Mouse (Mus musculus): ENCODE measurements at regions not wholly inside any gene's neighbourhood (a gene's known extent, or its start where the extent isn't known, plus 50 kb on each side); places are given as distances from the start of the nearest gene placed in this dataset.

DNA sequence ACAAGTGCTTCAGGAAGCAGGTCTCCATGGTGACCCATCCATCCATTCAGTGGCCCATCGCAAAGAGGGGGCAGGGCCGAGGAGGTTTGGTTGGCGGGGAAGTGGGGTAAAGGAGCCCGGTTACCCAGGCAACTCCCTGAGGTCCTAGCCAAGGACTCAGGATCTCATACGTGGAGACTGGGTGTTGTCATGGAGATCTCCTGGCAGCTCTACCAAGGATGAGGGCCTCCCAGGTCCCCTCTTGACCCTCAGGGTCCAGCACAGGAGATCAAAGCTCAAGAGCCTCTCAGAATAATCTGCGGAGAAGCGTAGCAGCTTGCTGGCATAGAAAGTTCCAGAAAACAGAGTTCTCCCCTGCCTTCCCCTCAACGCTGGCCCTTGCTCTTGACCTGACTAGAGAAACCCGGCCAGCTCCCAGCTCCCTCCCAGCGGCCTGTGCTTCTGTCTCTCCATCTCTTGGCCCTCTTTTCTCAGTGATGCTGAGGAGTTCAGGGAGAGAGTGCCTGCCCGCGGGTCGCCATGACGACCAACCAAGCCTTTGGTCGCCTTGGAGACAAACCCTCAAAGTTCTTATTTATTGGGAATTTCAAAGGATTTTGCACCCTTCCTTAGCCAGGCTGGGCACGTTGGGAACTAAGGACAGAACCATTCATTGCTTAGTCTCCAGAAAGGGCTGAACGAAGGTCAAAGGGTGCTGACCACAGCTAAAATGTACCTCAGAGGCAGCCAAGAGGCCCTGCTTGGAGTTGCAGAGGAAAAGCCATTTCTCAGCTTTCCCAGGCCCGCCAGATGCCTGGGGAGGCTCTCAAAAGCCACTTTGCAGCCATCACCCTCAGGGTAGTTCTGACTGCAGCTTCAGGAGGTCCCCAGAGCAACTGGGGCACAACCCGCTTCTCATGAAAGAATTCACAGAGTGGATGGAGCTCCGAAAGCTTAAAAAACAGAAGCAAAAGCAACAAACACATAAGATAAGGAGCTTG is 60.0 kb downstream of the Ubiad1 start:
- no peak for DNase-seq (ENCODE audit: low read depth, low spot score)

DNA sequence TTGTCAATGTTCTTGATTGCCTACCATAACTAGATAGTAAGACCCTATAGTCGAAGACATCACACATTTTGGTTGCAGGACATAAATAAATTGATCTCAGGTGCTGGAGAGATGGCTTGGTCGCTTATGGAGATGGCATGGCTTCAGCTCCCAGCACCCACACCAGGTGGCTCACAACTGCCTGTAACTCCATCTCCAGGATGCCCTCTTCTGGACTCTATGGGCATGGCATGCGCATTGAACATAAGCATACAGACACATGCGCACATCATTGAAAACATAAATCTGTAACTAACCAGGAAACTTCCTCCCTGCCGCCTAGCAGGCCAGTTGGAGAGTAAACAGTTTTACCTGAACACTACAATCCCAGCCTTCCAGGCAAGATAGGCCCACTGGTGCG is 64.0 kb downstream of the Ubiad1 start:
- DNase-seq (ENCODE audit: low read depth, low spot score), result no peak

DNA sequence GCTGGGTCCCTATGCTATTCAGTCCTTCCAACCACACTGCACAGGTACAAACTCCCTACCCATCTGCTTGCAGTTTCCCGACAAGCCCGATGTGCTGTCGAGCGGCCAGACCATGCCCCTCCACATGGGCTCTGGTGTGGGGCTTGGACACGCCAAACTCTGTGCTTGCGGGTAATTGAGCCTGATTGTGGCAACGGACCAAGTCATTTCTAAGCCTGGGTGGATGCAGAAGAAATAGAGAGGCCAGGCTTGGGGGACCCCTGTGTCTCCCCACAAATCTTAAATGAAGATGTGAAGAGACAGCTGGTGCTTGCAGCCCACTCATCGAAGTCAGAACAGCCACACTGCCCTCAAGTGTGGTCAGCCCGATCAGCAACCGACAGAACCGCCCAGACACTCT is 66.1 kb downstream of the Ubiad1 start:
- no peak for DNase-seq (ENCODE audit: low read depth, low spot score)

DNA sequence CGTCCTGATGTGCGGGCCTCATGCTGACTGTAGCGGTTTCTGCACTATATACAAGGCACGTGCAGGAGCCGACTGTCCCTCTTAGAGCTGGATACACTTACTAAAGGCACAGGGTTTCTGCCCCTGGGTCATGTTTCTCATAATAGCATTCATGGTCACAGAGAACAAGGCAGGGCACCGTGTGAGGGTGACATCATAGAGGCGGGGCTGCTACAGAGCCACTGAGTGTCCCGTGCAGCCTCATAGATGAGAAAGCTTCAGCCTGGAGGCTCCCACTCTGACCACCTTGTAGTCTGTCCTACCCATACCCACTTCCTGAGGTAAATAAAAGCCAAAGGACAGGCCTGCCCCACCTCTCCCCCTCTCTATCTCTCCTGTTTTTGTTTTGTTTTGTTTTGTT is 67.2 kb downstream of the Ubiad1 start:
- no peak for DNase-seq (ENCODE audit: low read depth, low spot score)

DNA sequence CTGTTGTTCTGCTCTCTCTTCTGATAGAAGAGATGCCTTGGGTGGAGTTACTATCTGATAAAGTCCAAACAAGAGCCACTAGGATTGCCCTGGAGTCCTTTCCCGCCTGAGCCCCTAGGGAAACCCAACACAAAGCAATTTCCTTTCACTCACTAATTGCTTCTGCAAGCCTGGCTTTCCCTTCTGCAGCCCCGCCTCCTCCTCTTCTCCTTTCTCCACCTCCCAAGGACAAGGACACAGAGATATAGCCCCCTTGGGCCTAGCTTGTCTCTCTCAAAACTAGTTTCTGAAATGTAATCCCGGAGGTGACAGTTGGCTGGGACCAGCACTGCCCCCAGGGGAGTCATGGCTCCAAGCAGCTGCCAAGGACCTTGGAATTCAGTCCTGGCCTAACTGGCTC is 68.1 kb downstream of the Ubiad1 start:
- no peak for DNase-seq (ENCODE audit: low read depth, low spot score)

DNA sequence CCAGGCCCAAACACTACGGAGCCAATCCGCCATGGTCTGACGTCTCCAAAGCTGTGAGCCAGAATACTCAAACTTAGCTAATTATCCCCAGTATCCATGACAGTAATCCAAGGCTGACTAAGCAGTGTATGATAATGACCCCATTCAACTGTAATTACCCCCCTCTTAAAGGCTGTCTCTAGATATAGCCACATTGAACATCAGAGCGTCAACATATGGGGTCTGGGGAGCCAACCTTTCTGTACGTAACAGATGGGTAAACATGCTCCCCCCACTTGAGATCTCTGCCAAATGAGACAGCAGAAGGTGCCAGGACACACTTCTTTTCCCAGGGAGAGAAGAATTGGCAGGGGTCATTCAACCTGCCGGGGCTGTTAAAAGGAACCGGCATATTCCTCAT is 73.1 kb downstream of the Ubiad1 start:
- DNase-seq (ENCODE audit: low read depth, low spot score), result no peak

DNA sequence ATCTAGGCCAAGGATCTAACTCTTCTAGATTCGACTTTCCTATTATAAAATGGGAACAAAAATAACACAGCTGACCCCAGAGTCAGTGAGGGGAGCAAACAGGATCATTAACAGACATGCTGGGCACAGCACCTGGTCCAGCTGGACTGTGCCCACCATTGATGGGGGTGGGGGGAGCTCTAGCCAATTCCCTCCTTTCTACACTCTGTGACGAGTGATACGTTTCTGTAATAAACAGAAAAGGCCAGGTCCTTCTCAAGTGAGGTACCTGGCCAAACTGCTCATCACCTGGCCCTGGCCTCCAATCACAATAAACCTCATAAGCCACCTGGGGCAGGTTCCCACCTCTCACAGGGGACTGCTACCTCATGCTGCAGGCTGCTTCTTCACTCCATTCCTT is 76.9 kb downstream of the Ubiad1 start:
- no peak for DNase-seq (ENCODE audit: low read depth, low spot score)

DNA sequence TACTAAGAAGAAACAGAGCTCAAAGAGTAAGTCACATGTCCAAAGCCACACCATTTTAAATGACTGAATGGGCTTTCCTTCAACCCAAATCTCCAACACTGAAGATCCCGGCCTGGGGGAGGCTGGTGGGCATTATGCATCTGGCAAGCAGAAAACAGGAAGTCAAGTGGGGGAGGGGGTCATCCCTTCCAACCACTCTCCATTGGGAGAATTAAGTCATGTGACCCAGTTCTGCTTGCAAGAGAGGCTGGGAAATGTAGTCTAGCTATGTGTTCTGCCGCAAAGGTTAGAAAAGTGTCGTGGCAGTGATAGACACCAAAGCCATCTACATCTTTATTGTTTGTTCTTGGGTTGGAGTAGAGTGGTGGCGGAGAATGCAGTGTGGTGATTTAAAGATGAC is 78.0 kb upstream of the Disp3 start:
- DNase-seq (ENCODE audit: low read depth, low spot score), result no peak

DNA sequence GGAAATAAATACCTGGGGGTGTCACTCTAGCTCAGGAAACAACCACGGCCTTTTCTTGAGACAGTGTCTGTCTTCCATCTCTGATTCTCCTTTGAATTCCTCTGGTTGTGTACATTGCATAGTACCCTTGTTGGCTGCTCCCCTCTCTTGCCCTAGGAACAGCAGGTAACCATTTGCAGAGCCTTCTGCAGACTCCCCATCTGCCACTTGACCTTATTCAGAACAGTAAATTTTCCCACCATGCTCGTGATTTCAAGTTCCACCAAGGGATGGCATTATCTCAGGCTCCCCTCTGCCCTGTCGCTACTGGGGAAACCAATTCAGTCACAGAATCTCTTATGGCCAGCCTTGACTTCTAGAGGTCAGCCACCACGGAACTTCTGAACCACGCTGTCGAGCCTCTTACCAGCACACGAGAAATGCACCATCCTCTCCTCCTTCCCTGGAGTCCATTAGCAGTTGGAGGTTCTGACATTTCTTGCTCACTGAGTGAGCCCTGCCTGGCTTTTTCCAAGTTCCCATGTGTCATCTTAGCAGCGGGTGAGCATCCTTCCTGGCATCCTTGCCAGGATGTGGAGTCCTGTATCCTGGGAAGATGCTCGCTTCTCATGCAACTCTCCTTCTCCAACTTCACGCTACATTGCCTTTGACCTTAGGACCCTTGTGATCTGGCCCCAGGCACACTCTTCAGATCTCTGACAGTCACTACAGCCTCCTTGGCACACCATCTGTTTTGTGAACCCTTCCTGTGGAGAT is 75.8 kb upstream of the Disp3 start:
- no peak for DNase-seq (ENCODE audit: low read depth, low spot score)

DNA sequence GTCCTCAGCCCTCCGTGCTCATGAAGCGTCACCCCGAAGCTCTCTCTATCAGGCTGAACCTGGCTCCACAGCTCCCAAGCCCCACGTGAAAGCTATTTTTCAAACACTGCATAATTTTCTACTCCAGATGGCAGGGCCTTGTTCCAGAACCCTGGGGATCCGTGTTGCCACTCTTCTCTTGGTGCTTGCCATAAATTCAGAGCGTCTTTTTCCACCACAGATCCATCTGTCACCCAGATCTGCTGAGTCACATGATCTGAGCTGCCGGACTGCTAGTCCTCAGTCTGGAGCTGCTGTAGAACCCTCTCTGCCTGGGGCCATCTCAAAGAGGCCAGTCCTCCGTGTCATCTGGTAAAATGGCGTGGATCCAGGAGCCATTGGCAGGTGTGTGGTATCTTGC is 73.2 kb upstream of the Disp3 start:
- DNase-seq (ENCODE audit: low read depth, low spot score), result peak; percentile 16

DNA sequence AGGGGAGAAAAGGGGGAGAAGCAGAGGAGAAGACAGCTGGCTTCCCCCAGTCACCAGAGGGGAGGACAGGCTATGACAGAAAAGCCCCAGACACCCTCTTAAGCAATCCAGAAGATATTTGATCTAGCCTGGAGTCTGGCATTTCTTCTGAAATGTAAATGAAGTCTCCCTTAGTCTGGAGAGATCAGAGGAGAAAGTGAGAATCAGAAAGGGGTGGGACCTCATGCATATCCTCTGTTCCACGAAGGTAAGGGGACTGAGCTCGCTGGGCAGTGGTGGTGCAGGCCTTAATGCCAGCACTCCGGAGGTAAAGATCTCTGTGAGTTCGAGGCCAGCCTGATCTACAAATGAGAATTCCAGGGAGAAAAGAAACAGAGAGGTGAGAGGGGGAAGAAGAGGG is 70.6 kb upstream of the Disp3 start:
- DNase-seq (ENCODE audit: low read depth, low spot score), result no peak

DNA sequence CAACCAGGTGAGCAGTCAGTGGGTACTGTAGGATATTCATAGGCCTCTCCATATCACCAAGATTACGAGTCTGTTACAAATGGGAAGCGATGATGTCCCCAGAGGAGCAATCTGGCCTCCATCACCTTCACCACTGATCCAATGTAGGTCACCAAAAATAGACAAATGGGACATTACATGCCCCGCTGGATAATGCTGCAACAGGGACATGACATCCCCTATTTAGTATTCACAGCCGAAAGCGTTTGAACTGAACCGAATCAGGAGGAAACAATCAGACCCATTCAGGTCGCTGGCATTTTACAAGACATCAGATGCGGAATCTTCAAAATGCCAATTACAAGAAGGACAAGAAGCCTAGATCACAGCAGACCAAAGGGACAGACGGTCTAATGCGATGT is 69.5 kb upstream of the Disp3 start:
- DNase-seq (ENCODE audit: low read depth, low spot score), result peak; percentile 33

DNA sequence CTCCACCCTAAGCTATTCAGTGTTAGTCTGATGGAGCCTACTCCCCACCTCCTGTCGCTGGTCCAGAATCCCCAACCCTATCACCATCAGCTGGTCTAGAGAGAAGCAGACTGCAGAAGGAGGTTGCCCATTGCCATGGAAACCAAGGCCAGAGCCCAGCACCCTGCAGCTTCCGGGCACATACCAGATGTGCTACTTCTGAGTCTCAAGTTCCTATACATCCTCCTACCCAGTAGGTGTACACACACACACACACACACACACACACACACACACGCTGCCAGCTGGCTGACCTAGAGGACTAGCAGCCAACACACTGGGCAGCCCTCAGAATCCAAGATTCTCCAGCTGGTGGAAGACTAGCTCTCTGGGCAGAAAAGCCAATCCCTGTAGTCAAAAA is 68.9 kb upstream of the Disp3 start:
- DNase-seq (ENCODE audit: low read depth, low spot score), result no peak

DNA sequence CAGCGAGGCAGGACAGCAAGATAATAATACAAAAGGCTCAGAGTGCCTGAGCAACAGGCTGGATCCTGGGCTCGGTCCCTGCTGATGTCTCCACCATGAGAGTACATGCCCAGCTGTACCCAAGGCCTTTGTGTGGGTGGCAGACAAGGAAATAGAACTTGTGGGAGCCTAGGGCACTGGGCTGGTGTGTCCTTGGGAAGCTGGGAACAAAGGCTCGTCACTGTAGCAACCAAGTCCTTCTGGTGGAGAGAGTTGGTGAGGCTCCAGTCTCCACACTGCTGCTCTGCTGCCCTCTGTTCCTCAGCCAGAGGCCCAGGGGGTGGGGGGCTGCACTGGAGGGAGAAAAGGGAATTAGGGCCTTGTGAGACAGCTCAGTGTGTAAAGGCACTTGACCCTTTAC is 66.2 kb upstream of the Disp3 start:
- DNase-seq (ENCODE audit: low read depth, low spot score), result no peak

DNA sequence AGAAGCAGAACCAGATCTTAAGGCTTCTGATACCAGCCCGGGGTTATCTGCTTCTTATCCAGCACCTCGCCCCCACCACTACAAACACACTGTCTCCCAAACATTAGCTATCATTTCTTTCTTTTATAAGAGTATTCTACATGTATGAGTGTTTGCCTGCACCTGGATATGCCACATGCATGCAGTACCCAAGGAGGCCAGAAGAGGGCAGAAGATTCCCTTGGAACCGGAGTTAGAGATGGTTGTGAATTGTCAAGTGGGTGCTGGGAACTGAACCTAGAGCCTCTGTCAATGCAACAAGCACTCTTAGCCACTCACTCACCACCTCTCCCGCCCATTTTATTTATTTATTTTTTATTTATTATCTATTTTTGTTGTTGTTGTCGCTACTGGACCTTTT is 64.9 kb upstream of the Disp3 start:
- no peak for DNase-seq (ENCODE audit: low read depth, low spot score)

DNA sequence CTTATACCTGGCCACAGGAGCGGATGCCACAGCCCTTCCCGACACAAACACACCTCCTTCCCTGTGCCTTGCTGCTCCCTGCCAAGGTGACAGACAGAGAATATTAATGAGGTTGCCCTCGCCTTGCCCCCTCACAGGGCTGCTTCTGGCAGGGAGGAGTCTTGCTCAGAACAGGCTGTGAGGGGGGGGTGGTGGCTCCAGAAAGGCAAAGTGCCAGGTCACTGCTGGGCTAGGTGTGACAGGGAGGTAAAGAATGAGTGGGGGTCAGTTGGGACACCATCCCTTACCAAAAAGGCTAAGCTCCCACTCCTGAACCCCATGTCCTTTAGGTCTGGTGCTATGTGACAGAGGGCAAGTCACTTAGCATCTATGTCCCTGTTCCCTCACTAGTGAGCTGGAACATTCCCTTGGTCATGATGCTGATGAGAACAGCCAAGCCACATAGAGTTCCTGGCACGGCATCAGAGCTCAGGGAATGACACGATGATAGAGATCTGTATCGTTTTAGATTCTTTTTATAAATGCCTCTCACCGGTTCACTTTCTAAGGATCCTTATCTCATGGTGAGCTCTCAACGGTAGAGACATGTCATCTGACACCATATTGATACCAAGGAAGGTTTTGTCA is 53.9 kb upstream of the Disp3 start:
- DNase-seq (ENCODE audit: low read depth, low spot score), result no peak

DNA sequence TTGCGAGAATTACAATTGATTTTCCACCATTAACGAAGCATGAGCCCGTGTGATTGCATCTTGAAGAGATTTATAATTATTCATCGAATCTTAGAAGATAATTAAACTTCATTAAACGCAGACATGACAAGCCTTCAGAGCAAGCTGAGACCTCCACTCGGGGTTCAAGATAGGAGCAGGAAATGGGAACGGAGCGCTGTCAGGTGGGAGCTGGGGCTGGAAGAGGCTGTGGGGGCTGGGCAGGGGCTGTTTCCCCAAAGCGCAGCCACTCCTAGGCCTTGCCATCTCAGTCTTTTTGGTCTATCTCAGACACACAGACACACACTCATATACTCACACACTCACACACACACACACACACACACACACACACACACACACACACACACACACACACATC is 52.6 kb upstream of the Disp3 start:
- no peak for DNase-seq (ENCODE audit: low read depth, low spot score)

DNA sequence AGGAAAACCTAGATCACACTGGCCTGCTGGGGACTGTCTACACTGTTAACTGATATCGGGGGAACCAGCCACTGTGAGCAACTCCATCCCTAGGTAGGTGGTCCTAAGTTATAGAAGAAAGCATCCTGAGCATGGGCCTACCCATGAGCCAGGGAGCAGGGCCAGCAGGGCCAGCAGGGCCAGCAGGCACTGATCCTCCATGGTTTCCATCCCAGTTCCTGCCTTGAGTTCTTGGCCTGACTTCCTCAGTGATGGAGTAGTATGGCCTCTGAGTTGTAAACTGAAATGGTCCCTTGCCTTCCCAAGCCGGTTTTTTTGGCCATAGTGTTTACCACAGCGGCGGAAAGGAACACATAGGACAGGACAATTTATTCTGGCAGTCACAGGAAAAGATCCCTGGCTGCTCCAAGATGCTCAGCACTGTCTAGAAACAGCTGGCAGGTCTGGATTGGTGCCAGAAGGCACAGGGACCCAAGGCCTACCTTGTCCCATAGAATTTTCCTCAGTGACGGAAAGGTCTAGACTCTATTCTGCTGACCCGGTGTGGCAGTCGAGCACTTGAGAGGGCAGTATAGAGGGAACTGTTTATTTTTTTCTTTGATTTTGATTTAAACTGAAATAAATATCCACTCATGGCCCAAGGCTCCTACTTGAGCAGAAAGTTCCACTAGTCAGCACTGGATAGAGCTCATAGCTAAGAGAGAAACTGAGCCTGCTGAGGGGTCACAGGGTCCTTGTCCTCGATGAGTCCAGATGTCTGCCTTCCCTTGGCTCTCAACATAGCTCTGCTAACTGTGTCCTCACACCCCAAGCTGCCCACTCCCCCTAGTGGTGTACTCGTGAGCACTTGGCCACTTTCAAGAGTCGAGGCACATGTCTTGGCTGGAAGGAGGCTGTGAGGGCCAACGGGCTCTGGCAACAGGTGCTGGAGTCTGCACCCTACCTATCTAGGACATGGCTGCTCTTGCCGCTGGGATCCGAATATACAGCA is 50.4 kb upstream of the Disp3 start:
- DNase-seq (ENCODE audit: low read depth, low spot score), result no peak

Measured in retina, adult 2 months (tissue).